Mouse (Mus musculus) mouse embryonic stem cell (cell line): ENCODE results near the gene Gm815.

Experiments
- in situ Hi-C, 2 experiments: fragments of 300-500 bp; cut with MboI; formaldehyde crosslinking; loops; 1 replicate in 1 of 2; 3 replicates in 1 of 2; pipeline ENCODE4 v1.14.3; 2019 to 2020; ENCODE audit warnings: low sequenced_read_pairs in 2 of 2, low pct_unique_long_range_greater_than_20kb in 1 of 2, mixed read lengths in 1 of 2; ENCODE audit not compliant: unreplicated experiment in 1 of 2

Gene Gm815

DNA sequence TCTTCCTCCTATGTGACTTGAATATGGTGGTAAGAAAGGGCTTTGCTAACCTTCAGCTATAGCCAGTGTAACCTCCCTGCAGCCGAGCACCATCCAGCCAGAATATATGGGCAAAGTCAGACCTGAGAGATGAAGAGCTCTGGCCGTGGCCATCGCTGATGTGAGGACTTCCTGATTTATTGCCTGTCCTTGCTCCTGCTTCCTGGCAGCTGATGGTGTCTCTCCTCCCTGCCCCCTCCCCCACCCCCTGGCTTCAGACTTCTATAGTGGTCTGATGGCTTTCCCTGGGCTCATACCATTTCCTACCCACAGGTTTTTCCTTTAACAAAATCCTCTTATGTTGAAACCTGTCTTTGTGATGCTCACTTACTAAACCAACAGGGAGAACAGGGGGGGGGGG is 14.6 kb upstream of the Gm815 start:
- in situ Hi-C loops, result no loop called here

DNA sequence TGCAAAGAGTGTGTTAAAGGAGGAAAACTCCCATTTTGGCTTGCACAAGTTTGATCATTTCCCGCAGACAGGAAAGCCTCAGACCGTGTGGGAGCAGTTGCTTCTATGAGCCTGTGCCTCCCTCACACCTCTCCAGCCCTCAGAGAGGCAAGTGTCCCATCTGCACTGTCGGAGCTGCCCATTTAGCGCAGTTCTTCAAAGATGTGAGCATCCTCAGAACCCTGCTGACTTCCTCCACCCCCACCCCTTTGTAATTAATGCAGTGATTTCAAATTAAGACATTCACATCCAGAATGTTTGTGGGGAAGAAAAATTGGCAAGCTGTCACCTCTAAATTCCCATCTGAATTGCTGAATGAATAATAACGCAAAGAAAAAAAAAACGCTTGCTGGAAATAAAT is 12.8 kb upstream of the Gm815 start:
- in situ Hi-C loops, result no loop called here

DNA sequence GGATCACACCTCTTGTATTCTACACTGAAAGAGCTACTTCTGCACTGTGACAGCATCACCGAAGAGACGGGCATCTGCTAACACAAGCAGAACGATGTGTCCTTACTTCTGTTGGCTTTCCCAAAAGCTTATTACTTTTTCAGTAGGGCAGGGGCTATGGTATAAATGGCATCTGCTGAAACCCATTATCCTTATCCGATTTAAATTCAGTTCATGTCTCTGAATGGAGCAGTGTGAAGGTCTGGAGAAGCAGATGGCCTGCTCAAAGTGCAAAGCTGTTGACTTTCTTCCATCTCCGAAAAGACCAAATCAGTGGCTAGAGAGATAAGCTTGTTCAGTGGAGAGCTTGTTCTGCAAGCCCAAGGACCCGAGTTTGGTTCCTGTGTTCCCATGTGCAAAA is 10.1 kb upstream of the Gm815 start:
- in situ Hi-C loops, result no loop called here

DNA sequence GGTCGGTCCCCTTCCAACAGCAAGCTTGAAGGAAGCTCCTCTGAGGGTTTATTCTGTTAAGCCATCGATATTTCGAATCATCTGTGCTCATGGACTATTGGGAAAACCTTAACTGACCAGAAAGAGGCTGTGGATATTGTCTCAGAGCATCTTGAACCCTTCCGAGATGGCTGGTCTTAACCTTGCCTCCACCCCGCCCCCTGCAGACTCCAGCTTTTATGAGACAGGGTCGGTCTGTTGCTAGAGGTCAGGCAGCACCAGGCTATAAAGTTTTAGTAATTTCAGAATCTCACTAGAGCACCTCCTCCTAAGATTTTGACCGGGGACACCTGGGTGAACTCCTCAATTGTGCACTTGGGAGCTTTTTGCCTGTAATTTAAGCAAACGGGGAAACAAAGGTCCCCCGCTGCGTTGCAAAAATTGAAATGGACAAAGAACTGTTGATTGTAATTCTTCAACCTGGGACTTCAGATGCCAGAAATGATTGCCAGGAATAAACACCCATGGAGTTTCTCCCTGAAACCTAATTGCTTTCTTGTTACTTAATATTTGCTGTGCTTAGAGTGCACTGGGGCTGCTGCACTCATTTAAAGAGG is 8.4 kb upstream of the Gm815 start:
- in situ Hi-C loops, result no loop called here

DNA sequence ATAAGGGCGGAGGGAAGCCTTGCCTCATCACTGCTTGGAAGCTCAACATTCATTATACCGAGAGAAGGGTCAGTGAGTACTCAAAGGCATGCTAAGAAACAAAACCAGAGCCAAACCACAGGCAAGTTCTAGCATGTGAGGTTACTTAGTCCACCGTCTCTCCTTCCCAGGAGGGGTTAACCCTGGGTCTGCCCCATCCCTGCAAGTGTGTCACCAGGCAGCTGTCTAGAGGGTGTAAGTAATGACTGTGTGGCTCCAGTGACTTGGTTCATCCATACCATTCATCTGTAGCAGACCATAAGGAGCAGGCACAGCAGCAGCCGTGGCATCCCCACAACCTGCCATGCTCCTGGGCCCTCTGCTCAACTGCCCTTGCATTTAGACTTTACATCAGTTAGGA is 5.8 kb upstream of the Gm815 start:
- in situ Hi-C loops, result no loop called here

DNA sequence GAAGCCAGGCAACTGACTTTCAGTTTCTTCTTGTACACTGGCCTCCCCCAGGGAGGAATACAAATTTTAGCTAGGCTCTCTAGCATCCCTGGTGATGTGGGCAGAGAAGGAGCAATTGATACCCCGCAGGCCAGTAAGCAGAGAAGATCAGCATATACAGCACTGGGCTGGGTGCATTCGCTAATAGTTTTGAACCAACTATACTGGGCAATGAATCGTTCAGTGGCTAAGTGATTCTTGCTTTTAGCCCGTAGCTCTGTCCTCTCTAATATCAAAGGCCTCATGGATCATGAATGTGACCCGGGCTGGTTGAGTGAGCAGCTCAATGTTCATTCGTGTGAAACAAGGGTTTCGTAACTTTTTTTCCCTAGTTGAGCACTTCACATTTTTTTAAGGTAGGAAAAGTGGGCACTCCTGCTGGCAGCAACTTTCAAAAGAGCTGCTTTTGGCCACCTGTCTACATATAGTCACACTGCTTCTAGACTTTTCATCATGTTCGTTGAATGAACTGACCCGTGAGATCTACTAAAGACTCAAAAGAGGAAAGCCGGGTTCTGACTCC is 3.7 kb upstream of the Gm815 start:
- in situ Hi-C loops, result no loop called here

DNA sequence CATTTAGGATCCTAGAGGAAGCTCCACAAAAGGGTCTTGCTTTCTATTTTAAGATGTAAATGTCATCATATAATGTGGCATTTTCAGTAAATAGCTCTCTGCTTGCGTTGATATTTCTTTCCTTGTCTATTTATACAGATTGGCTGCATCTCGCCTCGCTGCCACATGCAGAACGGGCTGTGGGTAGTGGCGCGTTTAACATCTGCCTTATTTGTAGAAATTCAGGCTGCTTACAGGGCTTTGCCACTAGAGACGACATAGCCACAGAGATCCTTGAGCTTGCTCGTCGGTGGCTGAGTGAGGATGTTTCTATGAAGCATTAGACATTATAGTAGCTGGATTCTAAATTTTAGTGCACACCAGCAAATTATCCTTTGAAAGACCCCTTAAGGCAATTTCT is 2.5 kb downstream of the Gm815 start:
- in situ Hi-C loops, result no loop called here

DNA sequence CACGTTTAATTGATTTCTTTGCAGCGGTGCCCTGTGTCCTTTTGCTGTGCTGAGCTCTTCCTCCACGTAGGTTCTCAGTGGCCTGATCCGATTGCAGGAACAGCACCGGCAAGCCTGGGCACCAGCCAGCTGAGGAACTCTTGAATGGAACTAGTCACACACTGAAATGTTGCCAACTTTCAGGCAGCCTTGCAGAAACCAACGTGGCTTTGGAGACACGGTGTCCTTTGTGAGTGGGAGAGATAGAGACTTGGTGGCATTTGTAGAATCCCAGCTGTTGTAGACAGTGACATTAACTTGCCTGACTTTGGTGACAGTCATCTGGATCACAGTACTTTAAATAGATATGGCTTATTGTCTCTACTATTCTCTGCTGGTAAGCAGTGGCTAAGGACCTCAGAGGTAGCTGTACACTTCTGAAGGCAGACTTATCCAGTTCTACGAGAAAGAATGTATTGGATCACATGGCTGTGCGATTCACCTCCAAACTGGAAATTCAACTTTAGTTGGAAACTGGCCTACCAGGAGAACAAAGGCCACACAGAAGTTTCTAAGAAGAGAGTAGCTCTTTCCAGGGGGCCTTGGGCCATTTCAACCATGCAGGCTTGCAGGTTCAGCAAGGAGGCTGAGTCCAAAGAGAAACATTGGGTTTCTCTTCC is 5.8 kb downstream of the Gm815 start:
- in situ Hi-C loops, result no loop called here

DNA sequence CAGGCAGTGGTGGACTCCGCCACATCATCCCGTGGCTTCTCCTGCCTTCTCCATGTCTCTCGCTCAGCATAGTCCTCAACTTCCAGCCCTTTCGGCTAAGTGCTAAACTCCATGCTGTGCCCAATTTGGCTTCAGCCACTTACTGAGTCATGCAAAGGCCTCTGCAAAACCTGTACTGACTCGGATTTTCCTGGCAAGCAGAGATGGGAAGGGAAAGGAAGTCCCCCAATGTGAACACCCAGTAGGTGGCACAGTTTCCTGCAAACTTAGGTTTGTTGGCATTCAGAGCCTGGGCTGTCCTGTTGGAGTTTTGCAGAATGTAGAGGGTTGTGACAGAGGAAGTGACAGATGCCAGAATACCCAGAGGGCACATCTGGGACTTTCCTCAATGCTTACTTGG is 7.2 kb downstream of the Gm815 start:
- in situ Hi-C loops, result no loop called here

DNA sequence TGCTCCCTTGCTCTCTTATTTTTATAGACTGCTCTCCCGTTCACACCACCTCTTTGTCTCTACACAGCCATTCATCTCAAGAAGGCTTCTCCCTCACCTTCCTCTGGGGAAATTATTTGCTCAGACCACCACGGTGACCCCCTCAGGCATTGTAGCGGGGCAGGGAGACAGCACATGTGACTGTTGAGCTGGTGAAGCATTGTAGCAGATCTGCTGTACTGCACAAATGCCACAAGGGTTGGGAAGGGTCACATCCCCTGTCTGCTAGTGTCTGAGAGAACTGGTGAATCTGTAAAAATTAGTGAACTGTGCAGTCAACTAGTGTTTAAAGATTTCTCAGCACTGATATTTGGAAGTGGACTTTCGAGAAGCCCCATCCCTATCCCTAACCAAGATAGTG is 16.5 kb downstream of the Gm815 start:
- in situ Hi-C loops, result no loop called here

DNA sequence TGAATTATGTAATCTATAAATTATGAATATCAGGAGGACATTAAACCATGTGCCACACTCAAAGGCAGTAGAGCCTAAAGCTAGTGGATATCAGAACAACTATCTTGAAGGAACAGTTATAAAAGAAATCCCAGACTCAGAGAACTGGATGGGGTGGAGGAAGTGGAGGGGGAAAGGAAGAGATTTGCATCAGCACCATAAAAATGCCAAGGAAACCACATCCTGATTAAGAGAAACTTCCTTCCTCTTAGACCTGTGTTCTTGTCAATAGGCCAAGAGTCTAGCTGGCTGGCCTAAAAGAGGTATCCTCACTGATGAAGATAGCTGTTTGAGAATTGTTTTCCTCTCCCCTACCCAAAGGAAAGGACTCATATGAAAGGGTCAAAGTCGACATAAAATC is 28.6 kb downstream of the Gm815 start:
- in situ Hi-C loops, result no loop called here

DNA sequence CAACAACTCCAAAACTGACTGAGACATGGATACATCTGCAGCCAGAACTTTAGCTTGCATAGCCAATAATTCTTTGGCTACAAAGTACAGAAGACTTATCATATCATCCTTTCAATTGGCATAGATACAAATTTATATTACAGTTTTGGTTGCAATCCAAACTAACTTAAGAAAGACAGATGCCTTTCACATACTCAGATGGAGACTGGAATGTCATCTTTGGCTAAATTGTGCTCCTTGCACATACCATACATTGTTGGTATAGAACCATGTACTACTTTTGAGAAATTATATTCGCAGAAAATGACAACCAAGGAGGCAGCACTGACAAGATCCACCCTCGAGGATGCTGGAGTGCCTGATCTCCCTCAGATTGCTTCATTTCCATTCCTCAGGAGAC is 35.1 kb downstream of the Gm815 start:
- in situ Hi-C loops, result no loop called here

DNA sequence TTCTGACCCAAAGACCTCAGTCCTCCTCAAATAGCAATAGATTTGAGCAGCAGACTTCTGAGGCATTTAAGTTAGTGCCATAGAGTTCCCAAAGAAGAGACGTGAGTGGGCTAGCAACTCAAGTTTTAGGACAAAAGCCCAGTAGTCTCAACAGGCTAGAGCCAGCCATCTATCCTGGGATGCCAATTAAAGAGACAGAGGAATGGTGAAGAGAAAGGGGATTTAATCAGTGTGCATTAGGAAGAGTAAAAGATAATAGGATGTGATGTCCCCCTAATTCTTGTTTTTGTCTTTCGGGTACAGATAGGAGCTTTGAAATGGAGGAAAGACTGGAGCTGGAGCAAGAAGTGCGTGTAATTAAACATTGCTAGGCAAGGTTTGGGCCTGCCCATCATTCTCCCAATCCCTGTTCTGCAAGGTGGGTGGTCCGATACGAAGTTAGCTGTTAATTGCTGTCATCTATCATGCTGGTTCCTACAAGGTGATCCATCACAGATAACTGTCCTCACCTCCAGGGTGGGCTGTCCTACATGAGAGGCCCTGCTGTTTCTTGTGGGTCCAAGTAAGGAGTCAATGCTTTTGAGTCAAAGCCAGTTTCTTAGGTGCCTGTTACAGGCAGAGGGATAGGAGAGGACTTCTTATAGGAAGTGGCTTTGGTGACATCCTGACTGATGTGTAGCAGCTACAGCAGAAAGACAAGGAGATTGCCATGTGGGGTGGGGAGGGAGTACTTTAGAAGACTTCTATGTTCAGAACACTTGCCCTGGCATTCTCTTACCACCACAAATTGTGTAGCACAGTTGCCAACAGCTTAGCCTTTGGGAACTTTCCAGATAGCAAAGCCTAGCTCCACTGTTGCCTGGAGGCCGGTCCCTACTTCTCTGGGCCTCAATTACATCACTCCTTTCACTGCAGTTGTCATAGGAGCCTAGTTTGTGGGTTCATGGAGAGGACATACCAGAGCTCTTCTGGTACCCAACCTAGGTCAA is 44.9 kb downstream of the Gm815 start:
- in situ Hi-C loops, result no loop called here

DNA sequence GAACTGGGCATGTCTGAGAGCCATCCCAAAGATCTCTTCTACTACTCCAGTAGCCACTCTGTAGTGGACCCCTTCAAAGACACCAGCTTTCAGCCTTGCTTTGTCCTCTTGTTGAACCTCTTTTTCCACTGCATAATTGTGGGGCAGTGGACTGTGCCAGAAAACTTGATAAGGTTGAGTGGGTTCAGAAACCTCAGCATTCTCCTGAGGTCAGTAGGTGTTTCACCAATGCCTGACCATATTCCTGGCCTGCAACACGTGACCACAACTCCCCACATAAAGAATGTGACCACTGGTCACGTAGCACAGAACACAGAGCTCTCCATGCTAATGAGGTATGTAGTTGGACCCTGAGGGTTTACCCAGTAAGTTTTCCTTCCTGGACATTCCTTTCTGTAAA is 48.5 kb downstream of the Gm815 start:
- in situ Hi-C loops, result no loop called here
